Mouse (Mus musculus) hindbrain, embryonic 14.5 days (tissue): ENCODE measurements around the gene Tmcc2. TPM values are rescaled to one million over a fixed set of nuclear protein-coding genes. Genes with fewer than 3 reads are reported as not detected.

Experiments
- ATAC-seq: fragments of 200-750 bp; cut with Nextera tagmentation; 2 replicates; pipeline ENCODE4 v1.8.0; 2017; ENCODE audit warnings: moderate number of reproducible peaks, mild to moderate bottlenecking, moderate TSS enrichment, moderate library complexity; ENCODE audit not compliant: low FRiP score
- DNase-seq: peaks from one replicate; pipeline ENCODE4 v3.0.0-alpha.2; 2015; ENCODE audit warnings: low spot score
- H3K27ac ChIP-seq: fragments of 300-500 bp; sonication (generic); 2 replicates; pipeline ENCODE4 v1.5.1; 2014; ENCODE audit warnings: mild to moderate bottlenecking, moderate library complexity
- H3K27me3 ChIP-seq: fragments of 300-500 bp; sonication (generic); 2 replicates; pipeline ENCODE4 v1.6.1; 2014; ENCODE audit warnings: mild to moderate bottlenecking, low read length, mixed read lengths; ENCODE audit not compliant: control insufficient read depth, insufficient read depth
- H3K36me3 ChIP-seq: fragments of 300-500 bp; sonication (generic); replicated peaks from 2 replicates; pipeline ENCODE4 v1.6.1; 2014; ENCODE audit not compliant: control insufficient read depth, insufficient read depth
- H3K4me1 ChIP-seq: fragments of 300-500 bp; sonication (generic); replicated peaks from 2 replicates; pipeline ENCODE4 v1.6.1; 2014; ENCODE audit warnings: antibody characterized with exemption, low read length, mixed read lengths; ENCODE audit not compliant: control insufficient read depth, insufficient read depth
- H3K4me2 ChIP-seq: fragments of 300-500 bp; sonication (generic); replicated peaks from 2 replicates; pipeline ENCODE4 v1.6.1; 2014; ENCODE audit warnings: mild to moderate bottlenecking, moderate library complexity
- H3K4me3 ChIP-seq: fragments of 300-500 bp; sonication (generic); replicated peaks from 2 replicates; pipeline ENCODE4 v1.5.1; 2014; ENCODE audit warnings: mild to moderate bottlenecking, low read length
- H3K9ac ChIP-seq: fragments of 300-500 bp; sonication (generic); 2 replicates; pipeline ENCODE4 v1.6.1; 2014
- H3K9me3 ChIP-seq: fragments of 300-500 bp; sonication (generic); 2 replicates; pipeline ENCODE4 v1.6.1; 2016; ENCODE audit warnings: low read length; ENCODE audit not compliant: control insufficient read depth
- WGBS: fragments of 180-500 bp; shearing (Covaris S2); extraction: QIAGEN DNeasy Blood & Tissue Kit; methylation state at CpG from one replicate; pipeline ENCODE4 v1.1.7; 2014; 5-methylcytosine and 5-hydroxymethylcytosine counted together
- polyA plus RNA-seq: library from polyadenylated mRNA; unstranded; fragments of >200 nt; fragmentation: Nextera tagmentation; extraction: Ambion mirVana; gene quantifications from 2 replicates; pipeline ENCODE4 v1.2.1, GENCODE M21; 2014

Tmcc2 gene
- polyA plus RNA-seq, 1 experiment from 2014 or later: 31.0 TPM

DNA sequence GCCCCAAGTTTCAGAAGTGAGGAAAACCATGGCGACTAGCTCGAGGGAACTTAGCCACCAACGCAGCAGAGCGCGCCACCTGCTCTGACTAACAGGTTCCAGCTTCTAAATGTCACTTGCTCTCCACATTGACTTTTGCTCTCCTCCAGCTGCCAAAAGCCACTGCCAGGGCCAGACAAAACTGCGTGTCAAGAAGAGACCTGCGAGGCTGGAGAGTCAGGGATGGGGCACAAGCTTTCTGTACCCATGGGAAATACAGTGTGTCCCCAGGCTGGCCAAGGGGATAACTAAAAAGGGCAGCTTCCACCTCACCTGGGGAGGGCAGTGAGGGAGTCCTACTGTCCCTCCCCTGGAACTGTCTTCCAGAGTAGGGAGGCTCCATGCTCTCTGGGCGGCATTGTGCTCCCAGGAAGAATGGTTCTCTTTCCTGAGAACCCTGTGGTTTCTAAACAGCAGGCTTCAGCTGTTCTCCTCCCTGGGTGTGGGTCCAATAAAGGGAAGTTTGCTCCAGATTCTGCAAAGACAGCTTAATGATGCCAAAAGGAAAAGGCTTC lies 7.0 kb downstream of the Tmcc2 start:
- Histone ChIP-seq H3K36me3 (peaks cover 20% of the 10 kb centered on the region), H3K9ac (no peak overlapping the region), H3K4me1 (peaks cover 40% of the 10 kb centered on the region), H3K4me2 (no peak overlapping the region), H3K9me3 (no peaks in the 10 kb centered on the region), H3K27ac (no peak overlapping the region), H3K4me3 (no peak overlapping the region), H3K27me3 (no peaks in the 10 kb centered on the region)
- ATAC-seq (no peak), DNase-seq (no peak)
- 79% methylated on average over 8 of the region's 8 CpGs for WGBS

DNA sequence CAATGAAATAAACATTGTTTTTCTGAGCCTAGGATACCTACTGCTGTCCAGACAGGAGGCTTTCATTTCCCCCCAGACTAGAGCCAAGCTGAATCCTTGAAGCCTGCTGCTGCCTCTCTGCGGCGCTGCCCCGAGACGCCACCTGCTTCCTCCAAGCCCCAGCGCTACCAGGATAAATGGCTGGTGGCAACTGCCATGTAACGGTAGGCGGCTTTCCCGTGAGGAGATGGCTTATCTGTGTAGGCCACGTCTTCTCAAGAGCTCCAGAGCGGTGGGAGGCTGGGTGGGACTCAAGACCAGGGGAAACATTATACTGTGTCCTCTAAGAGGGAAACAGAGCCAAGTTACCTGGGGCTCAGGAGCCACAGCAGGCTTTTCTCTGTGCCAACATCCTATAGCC lies 9.2 kb downstream of the Tmcc2 start:
- no peaks in the 10 kb centered on the region for H3K9me3 ChIP-seq
- no peak overlapping the region for H3K27ac ChIP-seq
- ATAC-seq: no peak
- no peak overlapping the region for H3K9ac ChIP-seq
- WGBS: 53% methylated on average over 10 of the region's 10 CpGs
- no peak overlapping the region for H3K4me2 ChIP-seq
- peaks cover 24% of the 10 kb centered on the region for H3K4me1 ChIP-seq
- no peak for DNase-seq
- peaks cover 31% of the 10 kb centered on the region for H3K36me3 ChIP-seq
- H3K27me3 ChIP-seq: no peaks in the 10 kb centered on the region
- no peak overlapping the region for H3K4me3 ChIP-seq

- ATAC-seq: no peak
- DNase-seq: no peak
- no peak overlapping the region for H3K27ac ChIP-seq
- no peaks in the 10 kb centered on the region for H3K9me3 ChIP-seq
- WGBS: 85% methylated on average over 27 of the region's 27 CpGs
- H3K36me3 ChIP-seq: peaks cover 31% of the 10 kb centered on the region
- H3K9ac ChIP-seq: no peak overlapping the region
- H3K4me3 ChIP-seq: no peak overlapping the region
- H3K4me2 ChIP-seq: no peak overlapping the region
- peaks cover 23% of the 10 kb centered on the region for H3K4me1 ChIP-seq
- H3K27me3 ChIP-seq: no peaks in the 10 kb centered on the region
These were observed 10.5 kb downstream of the Tmcc2 start for GRCm38 (mm10) chr1:132380550-132381100.

DNA sequence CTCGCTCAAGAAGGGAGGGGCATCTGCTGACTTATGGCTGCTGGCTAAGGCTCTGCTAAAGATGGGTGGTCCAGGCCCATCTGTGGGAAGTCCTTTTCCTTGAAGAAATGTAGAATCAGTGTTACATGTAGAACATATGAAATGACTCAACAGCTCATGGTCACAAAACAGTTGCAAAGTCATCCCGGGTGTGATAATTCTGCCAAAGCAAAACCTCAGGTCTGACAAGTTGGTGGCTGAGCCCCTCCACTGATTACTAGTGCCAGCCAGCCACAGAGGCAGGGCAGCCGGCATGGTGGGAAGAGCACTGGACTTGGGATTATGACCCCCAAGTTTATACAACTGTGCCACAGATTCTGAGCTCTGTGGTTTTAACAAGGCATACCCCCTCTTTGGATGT lies 13.3 kb downstream of the Tmcc2 start:
- 92% methylated on average over 3 of the region's 3 CpGs for WGBS

GRCm38 (mm10) chr1:132377055-132377365 lies 14.1 kb downstream of the Tmcc2 start:
- H3K4me1 ChIP-seq: peaks cover 43% of the 10 kb centered on the region
- no peak overlapping the region for H3K9ac ChIP-seq
- ATAC-seq (no peak), DNase-seq (no peak)
- WGBS: 67% methylated on average over 7 of the region's 7 CpGs
- H3K4me3 ChIP-seq: no peak overlapping the region
- no peaks in the 10 kb centered on the region for H3K9me3 ChIP-seq
- H3K27ac ChIP-seq: peak overlapping the region; percentile 55; the same call in 1 of the 2 replicates
- peaks cover 31% of the 10 kb centered on the region for H3K36me3 ChIP-seq
- H3K27me3 ChIP-seq: no peaks in the 10 kb centered on the region
- H3K4me2 ChIP-seq: no peak overlapping the region

More for the DNA sequence above, 13.3 kb downstream of the Tmcc2 start:
- Histone ChIP-seq H3K9ac (no peak overlapping the region), H3K4me1 (peaks cover 35% of the 10 kb centered on the region), H3K9me3 (no peaks in the 10 kb centered on the region), H3K27me3 (no peaks in the 10 kb centered on the region), H3K36me3 (peaks cover 31% of the 10 kb centered on the region), H3K4me3 (no peak overlapping the region), H3K4me2 (no peak overlapping the region), H3K27ac (no peak overlapping the region)
- ATAC-seq (no peak), DNase-seq (no peak)

GRCm38 (mm10) chr1:132376211-132377054 lies 14.6 kb downstream of the Tmcc2 start:
- H3K27ac ChIP-seq: peak overlapping the region; percentile 55; the same call in 1 of the 2 replicates
- H3K4me3 ChIP-seq: no peak overlapping the region
- DNase-seq: no peak
- no peak overlapping the region for H3K4me2 ChIP-seq
- no peaks in the 10 kb centered on the region for H3K9me3 ChIP-seq
- H3K36me3 ChIP-seq: peaks cover 31% of the 10 kb centered on the region
- 77% methylated on average over 8 of the region's 8 CpGs for WGBS
- H3K4me1 ChIP-seq: peaks cover 49% of the 10 kb centered on the region
- H3K27me3 ChIP-seq: no peaks in the 10 kb centered on the region
- no peak overlapping the region for H3K9ac ChIP-seq
- no peak for ATAC-seq

GRCm38 (mm10) chr1:132375256-132375655 lies 15.8 kb downstream of the Tmcc2 start:
- Histone ChIP-seq H3K4me1 (peaks cover 57% of the 10 kb centered on the region), H3K27ac (peak overlapping the region; percentile 67), H3K9ac (peak overlapping the region; percentile 4; the same call in 1 of the 2 replicates), H3K27me3 (no peaks in the 10 kb centered on the region), H3K4me3 (no peak overlapping the region), H3K4me2 (no peak overlapping the region), H3K9me3 (no peaks in the 10 kb centered on the region), H3K36me3 (peaks cover 22% of the 10 kb centered on the region)
- 29% methylated on average over 4 of the region's 4 CpGs for WGBS
- no peak for ATAC-seq
- DNase-seq: no peak

DNA sequence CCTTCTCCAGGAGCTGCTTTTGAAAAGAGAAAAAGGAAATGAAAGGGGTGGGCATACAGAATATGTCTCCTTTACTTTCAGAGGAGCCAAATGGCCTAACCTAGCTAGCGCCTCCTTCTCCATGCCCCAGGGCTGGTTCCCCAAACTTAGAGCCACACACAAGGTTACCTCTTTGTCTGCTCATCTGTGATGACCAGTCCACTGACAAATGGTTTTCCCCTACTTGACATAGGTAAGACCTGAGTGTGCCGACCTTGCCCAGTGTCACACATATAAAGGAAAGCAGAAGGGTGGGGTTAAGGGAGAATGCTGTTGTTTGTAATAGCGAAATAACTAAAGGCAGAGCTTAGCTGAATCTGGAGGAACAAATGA lies 16.2 kb downstream of the Tmcc2 start:
- 72% methylated on average over 3 of the region's 3 CpGs for WGBS
- Histone ChIP-seq H3K4me1 (peaks cover 57% of the 10 kb centered on the region), H3K4me2 (no peak overlapping the region), H3K36me3 (peaks cover 19% of the 10 kb centered on the region), H3K4me3 (no peak overlapping the region), H3K9me3 (no peaks in the 10 kb centered on the region), H3K27ac (peak overlapping the region; percentile 67), H3K9ac (peak overlapping the region; percentile 4; the same call in 1 of the 2 replicates), H3K27me3 (no peaks in the 10 kb centered on the region)
- DNase-seq: no peak
- ATAC-seq: no peak

- no peak overlapping the region for H3K9ac ChIP-seq
- H3K9me3 ChIP-seq: no peaks in the 10 kb centered on the region
- ATAC-seq: no peak; the same call in 1 of the 2 replicates
- H3K27me3 ChIP-seq: no peaks in the 10 kb centered on the region
- no peak overlapping the region for H3K4me2 ChIP-seq
- peak overlapping the region; percentile 67 for H3K27ac ChIP-seq
- 48% methylated on average over 5 of the region's 5 CpGs for WGBS
- H3K4me1 ChIP-seq: peaks cover 57% of the 10 kb centered on the region
- peaks cover 13% of the 10 kb centered on the region for H3K36me3 ChIP-seq
- H3K4me3 ChIP-seq: no peak overlapping the region
- DNase-seq: no peak
These were observed 16.8 kb downstream of the Tmcc2 start for GRCm38 (mm10) chr1:132374140-132374872.
